Mouse (Mus musculus) hindbrain, postnatal 0 days (tissue): Measurements from ENCODE around the gene Mamdc4. TPM values are rescaled to one million over a fixed set of nuclear protein-coding genes. Genes with fewer than 3 reads are reported as not detected.

Source experiments
- ATAC-seq: fragments of 200-750 bp; cut with Nextera tagmentation; 2 replicates; pipeline ENCODE4 v1.8.0; 2017; ENCODE audit warnings: mild to moderate bottlenecking, moderate TSS enrichment, moderate library complexity
- DNase-seq: peaks from one replicate; pipeline ENCODE4 v3.0.0-alpha.2; 2015; ENCODE audit warnings: low spot score
- H3K27ac ChIP-seq: fragments of 300-500 bp; sonication (generic); 2 replicates; pipeline ENCODE4 v1.5.1; 2014; ENCODE audit warnings: mild to moderate bottlenecking
- H3K27me3 ChIP-seq: fragments of 300-500 bp; sonication (generic); 2 replicates; pipeline ENCODE4 v1.6.1; 2014; ENCODE audit warnings: low read length, mixed read lengths; ENCODE audit not compliant: insufficient read depth
- H3K36me3 ChIP-seq: fragments of 300-500 bp; sonication (generic); 2 replicates; pipeline ENCODE4 v1.6.1; 2014; ENCODE audit warnings: low read length, mixed read lengths; ENCODE audit not compliant: insufficient read depth
- H3K4me1 ChIP-seq: fragments of 300-500 bp; sonication (generic); 2 replicates; pipeline ENCODE4 v1.6.1; 2014; ENCODE audit warnings: antibody characterized with exemption, low read length, mixed read lengths; ENCODE audit not compliant: insufficient read depth
- H3K4me2 ChIP-seq: fragments of 300-500 bp; sonication (generic); 2 replicates; pipeline ENCODE4 v1.6.1; 2014; ENCODE audit warnings: low read depth, mild to moderate bottlenecking, low read length, moderate library complexity, mixed read lengths
- H3K4me3 ChIP-seq: fragments of 300-500 bp; sonication (generic); 2 replicates; pipeline ENCODE4 v1.5.1; 2014; ENCODE audit warnings: low read length
- H3K9ac ChIP-seq: fragments of 300-500 bp; sonication (generic); replicated peaks from 2 replicates; pipeline ENCODE4 v1.6.1; 2014; ENCODE audit warnings: mild to moderate bottlenecking, low read length, moderate library complexity, mixed read lengths
- H3K9me3 ChIP-seq: fragments of 300-500 bp; sonication (generic); 2 replicates; pipeline ENCODE4 v1.6.1; 2016; ENCODE audit warnings: low read length, mixed read lengths
- CTCF ChIP-seq: IDR thresholded peaks from 2 replicates; pipeline ENCODE4 v1.5.1; 2016; ENCODE audit warnings: antibody characterized with exemption, control low read depth, low read depth
- WGBS: fragments of 180-500 bp; shearing (Covaris S2); extraction: QIAGEN DNeasy Blood & Tissue Kit; methylation state at CpG from one replicate; pipeline ENCODE4 v1.1.7; 2014; 5-methylcytosine and 5-hydroxymethylcytosine counted together
- polyA plus RNA-seq: library from polyadenylated mRNA; unstranded; fragments of >200 nt; fragmentation: Nextera tagmentation; extraction: Ambion mirVana; gene quantifications from 2 replicates; pipeline ENCODE4 v1.2.1, GENCODE M21; 2015
- total RNA-seq: library from RNA; depleted of rRNA; stranded (reverse); fragments of >200 nt; gene quantifications from 2 replicates; pipeline ENCODE4 v1.2.3, GENCODE M21; 2014

The Mamdc4 gene
- total and polyA plus RNA-seq, 2 experiments from 2014 or later = 2.0 to 2.5 TPM

GRCm38 (mm10) chr2:25608671-25609070 is 34.0 kb upstream of the Mamdc4 start:
- Histone ChIP-seq H3K9ac (peak overlapping the region; percentile 97; the same call in 1 of the 2 replicates), H3K27ac (peak overlapping the region; percentile 97; the same call in 1 of the 2 replicates), H3K4me1 (peaks cover 5% of the 10 kb centered on the region), H3K27me3 (no peaks in the 10 kb centered on the region), H3K9me3 (no peaks in the 10 kb centered on the region), H3K4me3 (peak overlapping the region; percentile 100), H3K36me3 (no peaks in the 10 kb centered on the region), H3K4me2 (peak overlapping the region; percentile 74)
- no peak for DNase-seq
- ATAC-seq = peak; percentile 13; the same call in 1 of the 2 replicates
- WGBS = 67% methylated on average over 10 of the region's 10 CpGs
- no peak for TF ChIP-seq CTCF

GRCm38 (mm10) chr2:25607761-25608622 is 33.3 kb upstream of the Mamdc4 start, which contains the start of gene Rabl6:
Gene Rabl6, minus strand, starts transcription at chr2:25608521.
- H3K36me3 ChIP-seq = peaks cover 1% of the 10 kb centered on the region; the same call in 1 of the 2 replicates
- peak within 1 kb of the TSS; percentile 74 for H3K4me2 ChIP-seq
- peak within 1 kb of the TSS; percentile 97 for H3K9ac ChIP-seq
- no peak for TF ChIP-seq CTCF
- peak within 1 kb of the TSS; percentile 97 for H3K27ac ChIP-seq
- under 1% methylated on average over 80 of the region's 80 CpGs for WGBS
- H3K27me3 ChIP-seq = no peaks in the 10 kb centered on the region
- peak; percentile 92 for ATAC-seq
- H3K4me3 ChIP-seq = peak within 1 kb of the TSS; percentile 100
- peaks cover 5% of the 10 kb centered on the region for H3K4me1 ChIP-seq
- DNase-seq = peak; percentile 96
- no peaks in the 10 kb centered on the region for H3K9me3 ChIP-seq

- Histone ChIP-seq H3K36me3 (peaks cover 52% of the 10 kb centered on the region), H3K27me3 (no peaks in the 10 kb centered on the region), H3K9me3 (no peaks in the 10 kb centered on the region), H3K27ac (no peak overlapping the region), H3K4me1 (no peaks in the 10 kb centered on the region; the same call in 1 of the 2 replicates), H3K9ac (no peak overlapping the region), H3K4me3 (no peak overlapping the region), H3K4me2 (no peak overlapping the region)
- ATAC-seq = no peak
- 94% methylated on average over 5 of the region's 5 CpGs for WGBS
- DNase-seq = no peak
- TF ChIP-seq CTCF = no peak
These were observed 27.9 kb upstream of the Mamdc4 start for GRCm38 (mm10) chr2:25602526-25602925.

- Histone ChIP-seq H3K4me2 (no peak overlapping the region), H3K27ac (no peak overlapping the region), H3K27me3 (no peaks in the 10 kb centered on the region), H3K4me3 (no peak overlapping the region), H3K9ac (no peak overlapping the region), H3K36me3 (peaks cover 75% of the 10 kb centered on the region), H3K9me3 (no peaks in the 10 kb centered on the region), H3K4me1 (no peaks in the 10 kb centered on the region)
- DNase-seq (no peak), ATAC-seq (no peak)
- 90% methylated on average over 2 of the region's 2 CpGs for WGBS
- TF ChIP-seq CTCF = no peak
These were observed 25.4 kb upstream of the Mamdc4 start for GRCm38 (mm10) chr2:25600037-25600436.

GRCm38 (mm10) chr2:25598749-25599148 is 24.1 kb upstream of the Mamdc4 start:
- DNase-seq (no peak), ATAC-seq (no peak)
- Histone ChIP-seq H3K9me3 (no peaks in the 10 kb centered on the region), H3K4me1 (no peaks in the 10 kb centered on the region), H3K27ac (no peak overlapping the region), H3K4me3 (no peak overlapping the region), H3K36me3 (peaks cover 82% of the 10 kb centered on the region), H3K27me3 (no peaks in the 10 kb centered on the region), H3K9ac (no peak overlapping the region), H3K4me2 (no peak overlapping the region)
- WGBS = 93% methylated on average over 1 of the region's 1 CpGs
- no peak for TF ChIP-seq CTCF

GRCm38 (mm10) chr2:25596765-25597510 is 22.3 kb upstream of the Mamdc4 start:
- Histone ChIP-seq H3K9me3 (no peaks in the 10 kb centered on the region), H3K27me3 (no peaks in the 10 kb centered on the region), H3K4me3 (no peak overlapping the region), H3K4me1 (no peaks in the 10 kb centered on the region), H3K9ac (no peak overlapping the region), H3K36me3 (peaks cover 86% of the 10 kb centered on the region), H3K4me2 (no peak overlapping the region), H3K27ac (no peak overlapping the region)
- no peak for TF ChIP-seq CTCF
- WGBS = 99% methylated on average over 5 of the region's 5 CpGs
- DNase-seq (no peak), ATAC-seq (no peak)
